In genomic region chr3:50816479-50816878, GRCm38 (mm10) we compare ENCODE assay signal across 9 mouse cellular contexts.
DNase-seq lines count a peak whose midpoint lies in the region; ATAC-seq and TF ChIP-seq lines count a peak whose summit lies in the region.
"Had no signal": no experiment of that assay in that cellular context is flagged by ENCODE, and none has a peak within 500 bp of the region (broad histone marks: within the 10 kb centered on the region; RNA-seq: fewer than 3 reads in every experiment).

No protein-coding gene starts in this region.

- ATAC-seq in forebrain, postnatal 0 days: peak; percentile 84
- no peak for ATAC-seq in forebrain, embryonic 12.5 days (ENCODE audit: low FRiP score)
- no peak for ATAC-seq in heart, embryonic 14.5 days (ENCODE audit: insufficient number of reproducible peaks, insufficient read depth, low FRiP score, low read depth)

- H3K9ac ChIP-seq in forebrain, postnatal 0 days: no peak overlapping the region
- H3K9ac ChIP-seq in forebrain, embryonic 12.5 days: no peak overlapping the region
- no peak overlapping the region for H3K9ac ChIP-seq in heart, embryonic 14.5 days (ENCODE audit: low read length)
- H3K9ac ChIP-seq: limb, embryonic 13.5 days had no signal

- H3K36me3 ChIP-seq in forebrain, postnatal 0 days (ENCODE audit: insufficient read depth): no peaks in the 10 kb centered on the region
- no peaks in the 10 kb centered on the region for H3K36me3 ChIP-seq in forebrain, embryonic 12.5 days (replicated peaks)
- H3K36me3 ChIP-seq in heart, embryonic 14.5 days (ENCODE audit: control insufficient read depth, insufficient read depth, low read length): no peaks in the 10 kb centered on the region
- H3K36me3 ChIP-seq: limb, embryonic 13.5 days had no signal

- peak; percentile 69 for DNase-seq in forebrain, postnatal 0 days
- DNase-seq in cerebellum, postnatal 25 days: peak; percentile 78 to 83
- DNase-seq in left cerebral cortex, postnatal 25 days (ENCODE audit: low spot score in 2 of 2): peak; percentile 47 to 76
- DNase-seq in urinary bladder, postnatal 4 days (ENCODE audit: low spot score in 2 of 2): no peak
- DNase-seq in adrenal gland, adult 18-20 months (ENCODE audit: low spot score in 2 of 2): no peak
- DNase-seq in adrenal gland, adult 2 months: no peak

- H3K4me2 ChIP-seq in forebrain, postnatal 0 days (ENCODE audit: low read depth): no peak overlapping the region
- H3K4me2 ChIP-seq in forebrain, embryonic 12.5 days: no peak overlapping the region
- H3K4me2 ChIP-seq in heart, embryonic 14.5 days (ENCODE audit: low read length): peak overlapping the region; percentile 54
- H3K4me2 ChIP-seq: limb, embryonic 13.5 days had no signal

- H3K27ac ChIP-seq in forebrain, postnatal 0 days (ENCODE audit: low read depth, low read length): no peak overlapping the region; the same call in 1 of the 2 replicates
- no peak overlapping the region for H3K27ac ChIP-seq in forebrain, embryonic 12.5 days
- peak overlapping the region in 1 of 2 experiments; percentile 37; a peak in 1 of 4 replicates for H3K27ac ChIP-seq in heart, embryonic 14.5 days (replicated peaks in 1 of 2; ENCODE audit: control insufficient read depth in 1 of 2, insufficient read depth in 1 of 2, low read depth in 2 of 2, low read length in 2 of 2)
- H3K27ac ChIP-seq: limb, embryonic 13.5 days had no signal

- no peak for TF ChIP-seq CTCF in forebrain, postnatal 0 days (IDR thresholded peaks at IDR 0.05; ENCODE audit: low read depth)

- intact Hi-C loops in left cerebral cortex, postnatal 25 days (cut with DNase I): no loop called here

- H3K4me1 ChIP-seq in forebrain, postnatal 0 days (ENCODE audit: insufficient read depth): peaks cover 3% of the 10 kb centered on the region; the same call in 1 of the 2 replicates
- no peaks in the 10 kb centered on the region for H3K4me1 ChIP-seq in forebrain, embryonic 12.5 days
- H3K4me1 ChIP-seq in heart, embryonic 14.5 days (ENCODE audit: control insufficient read depth in 2 of 2, insufficient read depth in 2 of 2, low read length in 2 of 2): peaks cover 10 to 13% of the 10 kb centered on the region in 2 experiments

- no peaks in the 10 kb centered on the region for H3K27me3 ChIP-seq in forebrain, postnatal 0 days (ENCODE audit: insufficient read depth, low read length)
- H3K27me3 ChIP-seq in forebrain, embryonic 12.5 days: no peaks in the 10 kb centered on the region
- H3K27me3 ChIP-seq in heart, embryonic 14.5 days (ENCODE audit: control insufficient read depth, insufficient read depth, low read length): no peaks in the 10 kb centered on the region
- H3K27me3 ChIP-seq: limb, embryonic 13.5 days had no signal

- WGBS in forebrain, postnatal 0 days: 61% methylated on average over 8 of the region's 8 CpGs
- WGBS in forebrain, embryonic 12.5 days: 87% methylated on average over 8 of the region's 8 CpGs
- 29% methylated on average over 8 of the region's 8 CpGs for WGBS in heart, embryonic 14.5 days

- no peaks in the 10 kb centered on the region for H3K9me3 ChIP-seq in forebrain, postnatal 0 days (ENCODE audit: low read length)
- H3K9me3 ChIP-seq in forebrain, embryonic 12.5 days: no peaks in the 10 kb centered on the region
- H3K9me3 ChIP-seq in heart, embryonic 14.5 days (ENCODE audit: control insufficient read depth, low read length): no peaks in the 10 kb centered on the region
- H3K9me3 ChIP-seq: limb, embryonic 13.5 days had no signal

- no peak overlapping the region for H3K4me3 ChIP-seq in forebrain, postnatal 0 days (ENCODE audit: low read depth, low read length)
- no peak overlapping the region for H3K4me3 ChIP-seq in forebrain, embryonic 12.5 days (replicated peaks)
- H3K4me3 ChIP-seq in heart, embryonic 14.5 days (ENCODE audit: control insufficient read depth in 1 of 2, insufficient read depth in 1 of 2, low read depth in 1 of 2, low read length in 2 of 2): peak overlapping the region in 1 of 2 experiments; percentile 16; a peak in 1 of 4 replicates
- H3K4me3 ChIP-seq: limb, embryonic 13.5 days had no signal

Comparison
In these comparisons a context has a peak if more than half of its experiments do, and no peak if none do; other contexts are left out.
1. DNase-seq: peak in forebrain, postnatal 0 days (single experiment), cerebellum, postnatal 25 days (2 of 2) and left cerebral cortex, postnatal 25 days (2 of 2); none in urinary bladder, postnatal 4 days (0 of 2), adrenal gland, adult 18-20 months (0 of 2) and adrenal gland, adult 2 months (single experiment).